Mouse (Mus musculus) bone marrow macrophage, adult 2 months (primary cell): ENCODE measurements around the gene Akap13.

Source experiments
- CTCF ChIP-seq: IDR thresholded peaks from 2 replicates; pipeline ENCODE4 v1.5.1; 2012; ENCODE audit warnings: low read depth, mild to moderate bottlenecking, low read length, moderate library complexity
- POLR2A ChIP-seq: IDR thresholded peaks from 2 replicates; pipeline ENCODE4 v1.6.1; 2012; ENCODE audit warnings: mild to moderate bottlenecking, low read depth, low read length, borderline replicate concordance

DNA sequence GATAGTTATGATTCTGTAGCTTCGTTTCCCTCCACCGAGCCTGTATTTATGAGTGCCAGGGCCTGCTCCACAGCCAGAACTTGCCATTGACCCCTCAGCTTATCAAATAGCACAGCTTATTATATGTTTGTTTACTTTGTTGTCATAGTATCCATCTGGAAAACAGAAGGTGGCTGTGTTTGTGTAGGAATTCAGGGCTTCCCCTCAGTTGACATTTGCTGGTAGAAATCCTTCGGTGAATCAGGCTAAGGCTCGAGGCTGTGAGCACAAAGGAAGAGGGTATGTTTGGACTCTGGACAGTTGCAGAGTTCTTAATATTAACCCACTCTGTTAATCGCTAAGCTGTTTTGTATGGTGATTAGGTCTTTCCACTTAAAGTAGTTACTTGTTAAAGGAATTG lies 43.3 kb downstream of the Akap13 start:
- TF ChIP-seq CTCF (no peak), POLR2A (no peak)
